Comparison of ENCODE assay signal across 8 mouse cellular contexts in genomic region chrX:100776985-100777654, GRCm38 (mm10). TPM values are rescaled to one million over a fixed set of nuclear protein-coding genes. Genes with fewer than 3 reads are reported as not detected.
DNase-seq lines count a peak whose midpoint lies in the region; TF ChIP-seq lines count a peak whose summit lies in the region.

No protein-coding gene starts in this region.

- TF ChIP-seq CTCF in C2C12 (IDR thresholded peaks at IDR 0.05; ENCODE audit: control insufficient read depth, insufficient read depth, insufficient read length), result no peak

- peak overlapping the region; percentile 67 for H3ac ChIP-seq in C2C12 (ENCODE audit: control insufficient read depth, insufficient read length, low read depth)

- peak overlapping the region; percentile 95 for H3K27ac ChIP-seq in embryonic facial prominence, embryonic 10.5 days (replicated peaks)
- H3K27ac ChIP-seq in heart, embryonic 10.5 days, result peak overlapping the region; percentile 92

- no peaks in the 10 kb centered on the region for H3K9me3 ChIP-seq in embryonic facial prominence, embryonic 10.5 days
- no peaks in the 10 kb centered on the region for H3K9me3 ChIP-seq in heart, embryonic 10.5 days

- H3K4me1 ChIP-seq in embryonic facial prominence, embryonic 10.5 days, result peaks cover 18% of the 10 kb centered on the region
- H3K4me1 ChIP-seq in heart, embryonic 10.5 days, result 0 out of 2 replicates have a peak, but pooled peaks cover 3% of the 10 kb centered on the region

- WGBS in embryonic facial prominence, embryonic 10.5 days, result 14% methylated on average over 49 of the region's 49 CpGs
- WGBS in heart, embryonic 10.5 days, result 22% methylated on average over 36 of the region's 49 CpGs

- H3K27me3 ChIP-seq in C2C12 (ENCODE audit: control insufficient read depth, insufficient read depth, insufficient read length), result no peaks in the 10 kb centered on the region
- peaks cover 31% of the 10 kb centered on the region for H3K27me3 ChIP-seq in embryonic facial prominence, embryonic 10.5 days (replicated peaks; ENCODE audit: low read depth, poor library complexity, severe bottlenecking)
- H3K27me3 ChIP-seq in heart, embryonic 10.5 days (ENCODE audit: insufficient read depth, poor library complexity, severe bottlenecking), result peaks cover 11% of the 10 kb centered on the region; the same call in 1 of the 2 replicates

- DNase-seq in adrenal gland, postnatal 10 days, result peak; percentile 77
- peak; percentile 92 for DNase-seq in embryonic facial prominence, embryonic 10.5 days (ENCODE audit: low spot score)
- DNase-seq in heart, embryonic 10.5 days (ENCODE audit: low spot score), result peak; percentile 89
- DNase-seq in kidney, adult 9 months, result peak; percentile 89
- DNase-seq in lung, postnatal 14 days, result peak; percentile 70
- peak; percentile 51 for DNase-seq in retina, adult 2 months (ENCODE audit: low read depth, low spot score)
- DNase-seq in urinary bladder, adult 18-20 months (ENCODE audit: low spot score in 2 of 2), result peak; percentile 50 to 72

- peaks cover 10% of the 10 kb centered on the region for H3K79me3 ChIP-seq in C2C12 (ENCODE audit: low read depth)

- H3K36me3 ChIP-seq in C2C12 (ENCODE audit: control insufficient read depth, insufficient read depth), result no peaks in the 10 kb centered on the region
- no peaks in the 10 kb centered on the region for H3K36me3 ChIP-seq in embryonic facial prominence, embryonic 10.5 days (replicated peaks)
- no peaks in the 10 kb centered on the region for H3K36me3 ChIP-seq in heart, embryonic 10.5 days

- H3K4me3 ChIP-seq in C2C12 (ENCODE audit: insufficient read depth, poor library complexity, severe bottlenecking), result peak overlapping the region; percentile 36
- peak overlapping the region; percentile 69 for H3K4me3 ChIP-seq in embryonic facial prominence, embryonic 10.5 days
- H3K4me3 ChIP-seq in heart, embryonic 10.5 days, result peak overlapping the region; percentile 67

- H3K79me2 ChIP-seq in C2C12 (ENCODE audit: control insufficient read depth, insufficient read depth), result peaks cover 27% of the 10 kb centered on the region

TF ChIP-seq in C2C12, 6 proteins besides CTCF, POLR2A, EP300 and RAD21:
- TF ChIP-seq USF1 (IDR thresholded peaks at IDR 0.05; ENCODE audit: low read depth) (no peak), CEBPB (IDR thresholded peaks at IDR 0.05; ENCODE audit: low read depth) (no peak), MAX (IDR thresholded peaks at IDR 0.05) (no peak), MYOD1 (IDR thresholded peaks at IDR 0.05; ENCODE audit: control insufficient read depth, insufficient read length, low read depth) (no peak), FOSL1 (IDR thresholded peaks at IDR 0.05; ENCODE audit: insufficient read depth, low read length, poor library complexity, severe bottlenecking) (no peak), MYOG (IDR thresholded peaks at IDR 0.05; ENCODE audit: control insufficient read depth, extremely low read depth, insufficient read length) (no peak)

RNA-seq across cellular contexts. Expression of gene Dlg3, which starts 9.6 kb away (rescaled TPM):
- 6.0 TPM for polyA plus RNA-seq in C2C12 (2012; fragmentation: generic; extraction: Trizol)
- 10 to 100 TPM; 20.2 to 29.0 TPM for total RNA-seq in adrenal gland, postnatal 10 days (2021)
- polyA plus RNA-seq in embryonic facial prominence, embryonic 10.5 days (2016; fragmentation: Nextera tagmentation; extraction: Ambion mirVana), result 14.1 and 14.4 TPM in 2 replicates
- 3.4 and 8.5 TPM in 2 replicates for polyA plus RNA-seq in heart, embryonic 10.5 days (2016; fragmentation: Nextera tagmentation; extraction: Ambion mirVana)

RNA-seq across cellular contexts. Expression of gene Gdpd2, which starts 47.4 kb away (rescaled TPM):
- polyA plus RNA-seq in C2C12 (2012; fragmentation: generic; extraction: Trizol), result 0.05 TPM
- 1 to 10 TPM in 1 of 2 experiments, under 1 TPM in 1; 0.69 to 1.2 TPM for total RNA-seq in adrenal gland, postnatal 10 days (2021)
- polyA plus RNA-seq in embryonic facial prominence, embryonic 10.5 days (2016; fragmentation: Nextera tagmentation; extraction: Ambion mirVana), result 2.7 and 3.1 TPM in 2 replicates
- 0.34 and 0.88 TPM in 2 replicates for polyA plus RNA-seq in heart, embryonic 10.5 days (2016; fragmentation: Nextera tagmentation; extraction: Ambion mirVana)

Comparison
In these comparisons a context has a peak if more than half of its experiments do, and no peak if none do; other contexts are left out.
1. Peak in every context shown above with its lines: DNase-seq, H3K4me3 ChIP-seq and H3K27ac ChIP-seq.